Mouse (Mus musculus): ENCODE results near the gene Gipc2.

- TF ChIP-seq POLR2A (IDR thresholded peaks at IDR 0.05; ENCODE audit: borderline replicate concordance, insufficient read depth, low read length) (no peak), CTCF (IDR thresholded peaks at IDR 0.05; ENCODE audit: borderline replicate concordance, insufficient read depth, low read depth, low read length) (no peak)
Measured at GRCm38 (mm10) chr3:152100119-152100818, 65.8 kb downstream of the Gipc2 start.

Data from cerebellum, adult 2 months (tissue).